Mouse (Mus musculus) lung, postnatal 14 days (tissue): ENCODE measurements around the gene Gpn3.

Experiments used
- DNase-seq: peaks from one replicate; pipeline ENCODE4 v3.0.0; 2021

The Gpn3 gene

GRCm38 (mm10) chr5:122423083-122423482 is 51.4 kb downstream of the Gpn3 start:
- DNase-seq, result no peak

DNA sequence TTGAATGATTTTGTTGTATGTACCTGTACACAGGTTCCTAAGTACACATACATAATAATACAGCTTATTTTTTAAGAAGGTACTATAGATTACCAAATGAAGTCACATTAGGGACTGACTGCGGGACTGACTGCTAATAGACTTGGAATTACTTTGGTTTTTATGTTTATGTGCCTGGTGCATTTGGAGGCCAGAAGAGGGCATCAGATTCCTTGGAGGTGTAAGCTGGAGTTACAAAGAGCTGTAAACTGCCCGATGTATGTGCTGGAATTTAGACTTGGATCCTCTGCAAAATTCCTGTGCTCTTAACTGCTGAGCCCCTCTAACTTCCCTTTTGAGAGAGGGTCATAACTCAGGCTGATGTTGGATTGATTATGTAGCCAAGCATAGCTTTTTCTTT is 53.9 kb downstream of the Gpn3 start:
- DNase-seq, result no peak

DNA sequence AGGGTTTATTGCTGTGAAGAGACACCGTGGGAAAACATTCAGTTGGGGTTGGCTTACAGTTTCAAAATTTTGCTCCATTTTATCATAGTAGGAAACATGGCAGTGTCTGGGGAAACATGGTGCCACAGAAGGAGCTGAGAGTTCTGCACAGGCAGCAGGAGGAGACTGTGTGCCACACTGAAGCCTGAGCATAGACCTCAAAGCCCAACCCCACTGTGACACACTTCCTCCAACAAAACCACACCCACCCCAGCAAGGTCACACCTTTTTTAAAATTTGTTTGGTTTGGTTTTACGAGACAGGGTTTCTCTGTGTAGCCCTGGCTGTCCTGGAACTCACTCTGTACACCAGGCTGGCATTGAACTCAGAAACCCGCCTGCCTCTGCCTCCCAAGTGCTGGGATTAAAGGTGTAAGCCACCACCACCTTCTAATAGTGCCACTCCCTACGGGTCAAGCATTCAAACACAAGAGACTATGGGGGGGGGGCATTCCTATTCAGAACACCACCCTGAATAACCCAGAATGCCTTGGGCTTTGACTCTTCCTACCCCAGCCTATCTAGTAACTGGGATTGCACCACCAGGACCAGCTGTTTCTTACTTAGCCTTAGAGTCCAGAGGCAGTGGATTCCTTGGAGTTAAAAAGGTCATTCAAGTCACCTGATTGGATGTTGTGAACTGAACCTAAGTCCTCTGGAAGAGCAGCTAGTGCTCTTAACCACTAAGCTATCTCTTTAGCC is 58.5 kb downstream of the Gpn3 start:
- DNase-seq, result no peak

DNA sequence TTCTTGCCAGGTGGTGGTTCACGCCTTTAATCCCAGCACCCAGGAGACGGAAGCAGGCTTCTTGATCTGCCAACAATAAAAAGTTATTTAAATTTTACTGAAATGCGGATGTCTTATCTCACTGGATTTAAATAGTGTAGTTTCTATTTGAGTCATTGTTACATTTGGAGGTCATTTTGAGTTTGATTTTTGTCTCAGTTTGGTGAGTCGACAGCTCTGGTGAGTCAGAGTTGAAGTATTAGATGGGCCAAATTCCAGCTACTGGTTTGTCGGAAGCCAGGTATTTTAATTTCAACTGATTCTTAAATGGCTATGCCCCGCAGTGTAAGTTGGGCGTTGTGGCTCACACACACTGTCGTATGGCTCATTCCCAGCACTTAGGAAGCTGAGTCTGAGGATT is 59.5 kb downstream of the Gpn3 start:
- no peak for DNase-seq
